Mouse (Mus musculus) erythroblast, embryonic 14.5 days (primary cell): ENCODE measurements around the gene Pigv.

Experiments
- GATA1 ChIP-seq: IDR thresholded peaks from 2 replicates; pipeline ENCODE4 v1.6.1; 2012; ENCODE audit warnings: low read length, inconsistent platforms, mixed read lengths
- TAL1 ChIP-seq: IDR thresholded peaks from 3 replicates; pipeline ENCODE4 v1.6.1; 2012; ENCODE audit warnings: low read length, inconsistent platforms, mixed read lengths

DNA sequence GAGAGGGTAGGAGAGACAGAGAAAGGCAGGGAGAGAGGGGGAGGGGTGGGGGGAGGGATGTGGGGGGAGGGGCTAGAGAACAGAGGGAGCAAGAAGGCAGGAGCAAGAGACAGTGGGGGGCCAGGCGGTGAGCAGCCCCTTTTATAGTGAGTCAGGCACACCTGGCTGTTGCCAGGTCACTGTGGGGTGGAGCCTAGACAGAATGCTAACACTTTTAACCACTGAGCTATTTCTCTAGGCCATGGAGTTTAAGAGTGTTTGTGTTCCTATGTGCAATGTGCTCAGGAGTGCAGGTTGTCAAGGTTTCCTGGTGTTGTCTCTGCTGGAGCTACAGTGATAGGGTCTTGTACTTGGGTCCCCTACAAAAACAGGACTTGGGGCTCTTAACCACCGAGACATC lies 13.7 kb downstream of the Pigv start:
- TF ChIP-seq GATA1 (no peak), TAL1 (no peak)
